Mouse (Mus musculus) T-helper 2 cell (primary cell): Measurements from ENCODE around the gene Sema4g.

Experiments
- in situ Hi-C: fragments of 300-600 bp; cut with MboI, MseI; formaldehyde crosslinking; loops from one replicate; pipeline ENCODE4 v1.15.1; 2025; ENCODE audit warnings: high pct_unique_total_duplicates

The Sema4g gene

GRCm38 (mm10) chr19:44988831-44989566 lies at the start of gene Sema4g:
Gene Sema4g (plus strand): TSS chr19:44989101.
- in situ Hi-C loops, result no loop called here

DNA sequence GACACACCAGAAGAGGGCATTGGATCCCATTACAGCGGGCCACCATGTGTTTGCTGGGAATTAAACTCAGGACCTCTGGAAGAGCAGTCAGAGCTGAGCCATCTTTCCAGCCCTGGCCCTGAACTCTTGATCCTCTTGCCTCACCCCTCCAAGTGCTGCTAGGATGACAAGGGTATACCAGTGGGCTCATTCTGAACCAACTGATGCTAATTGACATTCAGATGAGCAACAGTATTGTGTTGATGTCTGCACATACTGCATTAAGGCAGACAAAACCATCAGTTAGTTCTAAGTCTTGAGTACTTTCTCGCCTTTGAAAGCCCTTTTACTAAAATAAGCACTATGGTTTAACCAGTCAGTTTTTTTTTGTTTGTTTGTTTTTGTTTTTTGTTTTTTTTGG lies 29.3 kb upstream of the Sema4g start:
- in situ Hi-C loops, result no loop called here

GRCm38 (mm10) chr19:44965978-44966377 lies 22.9 kb upstream of the Sema4g start:
- in situ Hi-C loops, result no loop called here

GRCm38 (mm10) chr19:44968329-44968728 lies 20.6 kb upstream of the Sema4g start:
- in situ Hi-C loops, result no loop called here

- in situ Hi-C loops, result no loop called here
Measured at GRCm38 (mm10) chr19:44976636-44977035, 12.3 kb upstream of the Sema4g start.

DNA sequence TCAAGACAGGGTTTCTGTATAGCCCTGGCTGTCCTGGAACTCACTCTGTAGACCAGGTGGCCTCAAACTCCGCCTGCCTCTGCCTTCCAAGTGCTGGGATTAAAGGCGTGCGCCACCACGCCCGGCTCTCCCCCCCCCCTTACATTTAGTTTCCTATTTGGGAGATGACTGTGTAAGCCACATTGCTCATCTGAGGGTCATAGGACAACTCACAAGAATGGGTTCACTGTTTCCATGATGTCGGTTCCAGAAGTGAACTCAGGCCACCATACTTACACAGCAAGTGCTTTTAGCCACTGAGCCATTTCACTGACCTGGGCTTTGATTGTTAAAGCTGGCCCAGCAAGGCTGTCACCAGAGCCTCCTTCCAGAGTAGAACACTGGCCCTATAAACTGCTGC lies 11.8 kb upstream of the Sema4g start:
- in situ Hi-C loops, result no loop called here

DNA sequence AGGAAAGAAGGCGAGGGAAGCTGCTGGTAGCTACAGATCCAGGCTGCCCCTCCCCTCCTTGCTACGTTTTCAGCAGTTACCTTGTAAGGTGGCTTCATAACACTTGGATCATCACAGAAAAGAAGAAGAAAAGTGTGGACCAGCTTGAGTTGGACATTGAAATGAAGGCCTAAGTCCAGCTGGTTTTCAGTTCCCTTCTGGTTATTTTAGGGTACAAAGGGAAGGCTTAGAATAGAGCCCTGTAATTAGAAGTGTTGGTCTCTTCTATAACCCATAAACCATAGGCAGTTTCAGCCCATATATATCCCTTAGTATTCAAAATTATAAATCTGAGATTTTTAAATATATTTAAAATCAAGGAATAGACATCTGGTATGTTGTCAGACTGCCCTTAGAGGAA lies 8.1 kb upstream of the Sema4g start:
- in situ Hi-C loops, result loop anchor here (5.0 kb wide), 1 partner anchor 52 kb away; no protein-coding TSS in a partner anchor

DNA sequence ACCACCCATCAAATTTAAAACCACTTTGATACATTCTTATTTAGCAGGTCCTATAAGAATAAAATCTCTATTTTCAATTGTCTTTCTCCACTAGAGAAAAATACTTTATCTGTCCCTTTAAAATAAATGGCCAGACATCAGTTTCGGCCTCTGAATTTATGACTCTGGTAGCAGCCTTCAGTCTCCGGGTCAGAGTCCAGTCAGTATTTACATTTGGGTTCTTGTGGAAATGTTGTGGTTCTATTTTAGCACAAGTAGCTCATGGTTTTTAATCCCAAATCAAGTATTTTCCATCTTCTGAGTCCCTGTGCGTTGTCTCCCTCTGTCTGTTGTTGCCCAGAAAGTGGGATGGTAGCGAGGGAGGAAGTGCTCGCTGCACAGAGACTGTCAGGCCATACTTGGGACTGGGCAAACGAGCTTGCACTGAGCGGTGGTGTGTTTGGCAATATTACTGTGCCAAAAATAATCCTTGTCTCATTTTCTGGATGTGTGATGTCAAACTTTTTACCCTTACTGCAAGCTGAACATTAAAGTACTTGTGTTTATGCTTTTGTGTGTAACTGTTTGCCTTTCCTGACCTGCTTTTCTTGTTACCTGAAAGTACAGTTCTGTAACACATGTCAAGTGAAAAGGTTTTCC lies 6.3 kb upstream of the Sema4g start:
- in situ Hi-C loops, result loop anchor here (5.0 kb wide), 1 partner anchor 50 kb away; no protein-coding TSS in a partner anchor

DNA sequence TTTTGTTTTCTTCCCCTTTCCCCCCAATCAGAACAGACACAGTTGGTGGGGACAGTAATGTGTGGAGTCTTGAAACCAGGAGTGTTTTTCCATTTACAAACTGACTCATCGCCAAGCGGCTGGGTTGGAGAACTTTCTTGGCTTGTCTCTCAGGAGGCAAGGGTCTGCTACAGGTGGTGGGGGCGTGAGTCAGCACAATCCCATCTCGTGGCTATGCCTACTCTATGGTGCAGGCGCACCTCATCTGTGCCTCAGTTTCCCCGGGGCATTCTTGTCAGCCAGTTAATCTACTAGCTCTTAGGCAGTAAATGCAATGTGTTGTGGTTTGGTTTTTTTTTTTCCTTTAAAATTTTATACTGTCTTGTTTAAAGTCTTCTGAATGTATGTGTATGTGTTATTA lies 5.5 kb upstream of the Sema4g start:
- in situ Hi-C loops, result loop anchor here (5.0 kb wide), 1 partner anchor 49 kb away; no protein-coding TSS in a partner anchor

- in situ Hi-C loops, result loop anchor here (5.0 kb wide), 1 partner anchor 48 kb away; no protein-coding TSS in a partner anchor
Measured at GRCm38 (mm10) chr19:44984420-44984819, 4.5 kb upstream of the Sema4g start.

- in situ Hi-C loops, result no loop called here
Measured at GRCm38 (mm10) chr19:44985159-44985988, 3.5 kb upstream of the Sema4g start.

DNA sequence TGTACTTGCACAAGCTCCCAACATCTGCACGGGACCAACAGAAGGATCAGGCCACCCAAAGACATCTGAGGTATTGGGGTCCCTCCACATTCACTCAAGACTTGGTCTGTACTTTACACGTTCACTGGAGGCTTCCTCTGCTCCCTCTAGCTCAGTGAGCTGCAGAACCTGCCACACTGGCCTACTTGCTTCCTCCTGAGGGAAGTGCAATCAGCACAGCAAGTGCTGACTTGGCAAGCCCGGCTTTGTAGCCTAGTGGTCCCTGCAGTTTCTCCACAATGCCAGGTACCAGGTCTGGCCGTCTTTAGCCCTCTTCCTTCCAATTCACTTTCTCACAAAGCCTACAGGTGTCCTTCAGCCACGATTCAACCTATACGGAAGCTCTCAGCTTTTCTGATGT lies 1.9 kb upstream of the Sema4g start:
- in situ Hi-C loops, result no loop called here

DNA sequence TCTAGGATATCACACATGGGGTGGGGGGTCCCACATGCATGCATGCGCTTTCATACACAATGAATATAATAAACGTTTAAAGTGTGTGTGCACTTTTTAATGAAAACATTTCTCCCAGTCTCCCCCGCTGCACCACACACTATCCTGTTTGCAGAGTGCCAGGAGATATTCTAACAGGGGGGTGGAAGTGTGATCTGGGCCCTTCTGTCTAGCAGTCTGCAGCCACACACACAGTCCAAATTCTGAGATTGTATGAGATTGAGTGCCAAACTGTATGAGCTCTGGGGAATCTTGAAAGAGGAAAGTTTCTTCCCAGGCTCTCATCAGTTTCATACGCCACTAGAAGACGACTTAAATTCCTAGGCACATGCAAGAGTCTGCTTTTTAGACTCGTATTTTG lies 1.1 kb upstream of the Sema4g start:
- in situ Hi-C loops, result no loop called here

DNA sequence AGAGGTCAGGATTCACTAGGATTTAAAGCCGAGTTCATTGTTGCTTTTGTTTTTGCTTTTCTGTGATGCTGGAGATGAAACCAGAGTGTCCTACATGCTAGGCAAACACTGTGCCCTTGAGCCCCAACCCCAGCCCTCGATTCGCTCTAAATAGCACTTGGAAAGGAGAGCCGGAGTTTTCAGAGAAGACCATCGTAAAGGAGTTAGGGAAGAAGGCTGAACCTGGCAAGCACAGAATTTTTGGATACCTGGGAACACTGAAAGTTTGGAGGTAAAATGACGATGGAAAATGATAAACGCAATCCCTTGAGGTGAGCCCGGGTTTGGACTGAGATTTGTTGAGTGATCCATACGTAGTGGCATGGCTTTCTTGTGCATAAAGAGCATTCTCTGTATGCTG lies 580 bp upstream of the Sema4g start:
- in situ Hi-C loops, result no loop called here

GRCm38 (mm10) chr19:44989567-44990495 lies 930 bp downstream of the Sema4g start:
- in situ Hi-C loops, result loop anchor here (10.0 kb wide), 1 partner anchor 445 kb away; no protein-coding TSS in a partner anchor

DNA sequence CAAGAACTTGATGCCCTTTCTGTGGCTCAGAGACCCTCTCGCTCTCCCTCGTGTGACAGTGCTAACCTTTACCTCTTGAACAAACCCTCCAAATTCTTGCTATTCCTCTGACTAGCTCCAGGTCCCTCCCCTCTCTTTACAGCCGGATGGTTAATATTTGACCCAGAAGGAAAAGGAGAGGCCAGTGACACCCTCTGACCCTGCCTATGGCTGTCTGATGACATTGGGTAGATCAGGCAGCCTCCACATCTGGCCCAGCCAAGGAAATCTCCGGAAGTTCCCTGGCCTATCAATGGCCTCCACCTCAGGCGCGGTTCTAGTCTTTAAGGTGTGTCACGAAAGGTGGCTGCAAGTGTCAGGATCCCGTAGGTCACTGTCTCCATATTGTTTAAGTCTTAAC lies 2.1 kb downstream of the Sema4g start:
- in situ Hi-C loops, result loop anchor here (10.0 kb wide), 1 partner anchor 444 kb away; no protein-coding TSS in a partner anchor

- in situ Hi-C loops, result loop anchor here (10.0 kb wide), 1 partner anchor 443 kb away; no protein-coding TSS in a partner anchor
Measured at GRCm38 (mm10) chr19:44992246-44992645, 3.3 kb downstream of the Sema4g start.

- in situ Hi-C loops, result loop anchor here (10.0 kb wide), 1 partner anchor 442 kb away; no protein-coding TSS in a partner anchor
Measured at GRCm38 (mm10) chr19:44992712-44993111, 3.8 kb downstream of the Sema4g start.

- in situ Hi-C loops, result loop anchor here (10.0 kb wide), 1 partner anchor 437 kb away; no protein-coding TSS in a partner anchor
Measured at GRCm38 (mm10) chr19:44997786-44998185, 8.9 kb downstream of the Sema4g start.

GRCm38 (mm10) chr19:44999647-45000046 lies 10.7 kb downstream of the Sema4g start:
- in situ Hi-C loops, result loop anchor here (10.0 kb wide), 1 partner anchor 435 kb away; no protein-coding TSS in a partner anchor

DNA sequence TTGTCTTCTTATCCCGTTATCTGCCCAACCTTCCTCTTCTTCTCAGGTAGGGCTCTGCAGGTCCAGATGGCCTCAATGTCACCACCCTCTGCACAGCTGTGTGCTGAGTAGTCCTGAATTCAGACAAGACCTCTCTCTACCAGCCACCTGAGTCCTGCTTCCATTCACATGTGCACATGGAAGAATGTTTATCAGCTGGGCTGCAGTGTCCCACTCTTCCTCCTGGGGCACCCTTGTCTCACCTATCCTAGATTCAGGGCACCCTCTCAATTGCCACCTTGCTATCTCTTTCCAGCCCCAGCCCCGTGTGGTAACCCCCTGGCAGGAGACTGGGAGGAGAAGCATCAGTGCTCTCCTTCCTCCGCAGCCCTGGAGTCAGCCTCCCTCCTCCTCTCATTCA lies 13.4 kb downstream of the Sema4g start:
- in situ Hi-C loops, result no loop called here
